Mouse (Mus musculus) inflammation-experienced regulatory T-cells, adult 16 weeks (primary cell): ENCODE measurements around the gene Bard1. TPM values are rescaled to one million over a fixed set of nuclear protein-coding genes. Genes with fewer than 3 reads are reported as not detected.

Experiments used
- polyA plus RNA-seq: library from polyadenylated mRNA; unstranded; fragments of 100-300 nt; shearing (Covaris generic); gene quantifications from one replicate; pipeline ENCODE4 v1.2.1, GENCODE M21; 2017

The Bard1 gene
- 0.45 TPM for polyA plus RNA-seq

DNA sequence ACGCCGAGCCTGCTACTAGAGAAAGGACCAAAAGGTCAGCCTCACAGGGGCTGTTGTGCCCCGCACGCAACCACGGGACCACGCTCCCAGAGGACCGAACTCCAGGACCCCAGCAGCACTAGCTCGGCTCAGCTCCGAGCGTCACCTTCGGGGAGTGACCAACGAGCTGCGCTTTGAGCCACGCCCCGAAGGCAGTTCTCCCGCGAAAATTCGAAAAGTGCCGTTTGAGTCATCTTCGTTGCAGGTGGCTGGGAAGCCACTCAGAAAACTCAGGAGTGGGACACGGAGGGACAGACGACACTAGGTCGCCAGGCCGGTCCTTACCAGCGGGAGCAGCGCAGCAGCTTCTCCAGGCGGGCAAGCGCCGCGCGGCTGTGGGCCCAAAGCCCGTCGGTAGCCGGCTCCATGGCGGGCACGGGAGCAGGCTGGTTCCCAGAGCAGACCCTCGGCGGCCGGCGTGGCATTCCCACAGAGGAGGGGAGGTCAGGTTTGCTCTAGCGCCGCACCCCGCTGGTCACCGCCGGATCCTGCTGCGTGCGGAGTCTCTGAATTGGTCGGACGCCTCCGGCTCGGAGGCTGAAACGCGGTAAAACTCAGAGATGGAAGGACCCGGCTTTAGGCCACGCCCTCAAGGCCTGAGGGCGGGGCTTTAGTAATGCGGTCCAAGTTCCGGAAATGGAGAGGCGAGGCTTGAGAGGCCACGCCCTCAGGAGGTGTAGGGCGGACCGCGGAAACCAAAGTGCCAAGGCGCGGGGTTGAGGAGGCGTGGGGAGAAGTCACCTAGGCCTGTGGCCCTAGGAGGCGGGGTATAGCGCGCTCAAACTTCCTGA, at the start of gene Bard1:
TSS of gene Bard1 (minus strand) at position 803 of the 830 bp plus-strand sequence.

